Mouse (Mus musculus) kidney, adult 11 months (tissue): ENCODE measurements around the gene Plcb1.
"Not testable (repeated sequence)": the region's sequence is repeated elsewhere in the genome, so short reads cannot be mapped to it uniquely, and the experiment has no call there.

Experiments used
- DNase-seq: peaks from one replicate; pipeline ENCODE4 v3.0.0; 2022

Gene Plcb1

GRCm38 (mm10) chr2:134976796-134977330 lies 191.0 kb downstream of the Plcb1 start:
- peak; percentile 58 for DNase-seq

- DNase-seq: no peak
Measured at GRCm38 (mm10) chr2:134977641-134978040, 191.8 kb downstream of the Plcb1 start.

GRCm38 (mm10) chr2:134981394-134981793 lies 195.5 kb downstream of the Plcb1 start:
- no peak for DNase-seq

- no peak for DNase-seq
Measured at GRCm38 (mm10) chr2:134984884-134985283, 199.0 kb downstream of the Plcb1 start.

GRCm38 (mm10) chr2:134987978-134988377 lies 202.1 kb downstream of the Plcb1 start:
- no peak for DNase-seq

GRCm38 (mm10) chr2:134989650-134990292 lies 203.9 kb downstream of the Plcb1 start:
- DNase-seq: no peak

GRCm38 (mm10) chr2:135007134-135007533 lies 221.3 kb downstream of the Plcb1 start:
- no peak for DNase-seq

- not testable (repeated sequence) for DNase-seq
Measured at GRCm38 (mm10) chr2:135007885-135008284, 222.0 kb downstream of the Plcb1 start.

- no peak for DNase-seq
Measured at GRCm38 (mm10) chr2:135010371-135010770, 224.5 kb downstream of the Plcb1 start.

- no peak for DNase-seq
Measured at GRCm38 (mm10) chr2:135015501-135015900, 229.6 kb downstream of the Plcb1 start.

GRCm38 (mm10) chr2:135018275-135018674 lies 232.4 kb downstream of the Plcb1 start:
- DNase-seq: no peak

GRCm38 (mm10) chr2:135018708-135019107 lies 232.8 kb downstream of the Plcb1 start:
- no peak for DNase-seq

GRCm38 (mm10) chr2:135019588-135019987 lies 233.7 kb downstream of the Plcb1 start:
- DNase-seq: no peak

- DNase-seq: no peak
Measured at GRCm38 (mm10) chr2:135029288-135029687, 243.4 kb downstream of the Plcb1 start.

GRCm38 (mm10) chr2:135029700-135030099 lies 243.8 kb downstream of the Plcb1 start:
- no peak for DNase-seq

GRCm38 (mm10) chr2:135035640-135036260 lies 249.9 kb downstream of the Plcb1 start:
- no peak for DNase-seq

- DNase-seq: no peak
Measured at GRCm38 (mm10) chr2:135048791-135049190, 262.9 kb downstream of the Plcb1 start.

GRCm38 (mm10) chr2:135049283-135049682 lies 263.4 kb downstream of the Plcb1 start:
- DNase-seq: no peak

GRCm38 (mm10) chr2:135051540-135052288 lies 265.8 kb downstream of the Plcb1 start:
- DNase-seq: no peak

GRCm38 (mm10) chr2:135053391-135053790 lies 267.5 kb downstream of the Plcb1 start:
- no peak for DNase-seq

GRCm38 (mm10) chr2:135067419-135067818 lies 281.6 kb downstream of the Plcb1 start:
- no peak for DNase-seq

GRCm38 (mm10) chr2:135071349-135071748 lies 285.5 kb downstream of the Plcb1 start:
- no peak for DNase-seq

GRCm38 (mm10) chr2:135072503-135072902 lies 286.6 kb downstream of the Plcb1 start:
- DNase-seq: no peak

GRCm38 (mm10) chr2:135073014-135073413 lies 287.1 kb downstream of the Plcb1 start:
- DNase-seq: no peak
